Mouse (Mus musculus) inflammation-experienced regulatory T-cells, adult 6 months (primary cell): ENCODE data around the gene Zmat1. TPM values are rescaled to one million over a fixed set of nuclear protein-coding genes. Genes with fewer than 3 reads are reported as not detected.
"Not testable (repeated sequence)": the region's sequence is repeated elsewhere in the genome, so short reads cannot be mapped to it uniquely, and the experiment has no call there.

Source experiments
- ATAC-seq: one replicate; pipeline ENCODE4 v1.8.0; 2017
- polyA plus RNA-seq, 3 experiments: library from polyadenylated mRNA; unstranded; fragments of 100-300 nt; shearing (Covaris generic); gene quantifications; one replicate each; pipeline ENCODE4 v1.2.1; 2017

Gene Zmat1
- polyA plus RNA-seq: 10 to 100 TPM in 2 of 3 experiments, 1 to 10 TPM in 1; 5.3 to 10.9 (median 10.2) TPM

- ATAC-seq: peak; percentile 98
These were observed at the start of gene Zmat1 for GRCm38 (mm10) chrX:135008720-135009470. Gene Zmat1, minus strand, starts transcription at chrX:135009209.

- ATAC-seq: not testable (repeated sequence)
These were observed 44.9 kb upstream of the Zmat1 start for GRCm38 (mm10) chrX:135053939-135054338.

DNA sequence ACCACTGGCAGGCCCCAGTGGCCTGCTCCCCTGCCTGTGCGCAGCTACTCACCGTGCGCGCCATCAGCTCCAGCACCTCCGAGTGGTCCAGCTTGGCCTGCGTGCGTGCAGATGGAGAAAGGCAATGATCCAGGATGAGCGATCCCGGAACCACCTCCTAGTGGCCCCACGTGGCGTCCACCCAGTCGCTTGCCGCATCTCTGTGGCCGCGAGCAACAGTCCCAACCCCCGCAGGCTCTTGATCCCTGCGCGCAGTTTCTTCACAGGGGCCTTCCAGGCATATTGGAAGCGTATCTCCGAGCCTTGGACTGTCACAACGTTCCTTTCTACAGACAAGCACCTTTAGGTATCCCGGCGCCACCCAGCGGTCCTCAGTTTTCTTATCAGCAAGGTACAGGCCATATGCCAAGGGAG is 27.0 kb upstream of the Zmat1 start:
- ATAC-seq: no peak

- ATAC-seq: no peak
These were observed 16.1 kb upstream of the Zmat1 start for GRCm38 (mm10) chrX:135025135-135025534.

DNA sequence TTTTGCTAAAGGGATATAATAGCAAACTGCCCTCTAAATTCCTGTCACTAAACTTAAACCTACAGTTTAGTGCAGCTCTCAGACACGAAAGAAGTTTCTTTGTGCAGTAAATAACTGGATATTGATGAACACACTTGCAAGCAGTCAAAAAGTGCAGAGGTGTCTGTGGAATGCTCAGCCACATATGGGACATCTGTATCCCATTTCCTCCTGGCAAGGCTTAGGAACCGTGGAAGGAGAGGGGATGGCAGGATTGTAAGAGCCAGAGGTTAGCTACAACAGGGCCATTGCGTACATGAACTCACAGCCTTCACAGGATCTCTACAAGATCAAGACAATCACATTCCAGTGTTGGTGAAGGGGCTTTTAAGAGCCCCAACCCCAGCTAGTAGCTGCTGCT is 2.4 kb upstream of the Zmat1 start:
- ATAC-seq: no peak

DNA sequence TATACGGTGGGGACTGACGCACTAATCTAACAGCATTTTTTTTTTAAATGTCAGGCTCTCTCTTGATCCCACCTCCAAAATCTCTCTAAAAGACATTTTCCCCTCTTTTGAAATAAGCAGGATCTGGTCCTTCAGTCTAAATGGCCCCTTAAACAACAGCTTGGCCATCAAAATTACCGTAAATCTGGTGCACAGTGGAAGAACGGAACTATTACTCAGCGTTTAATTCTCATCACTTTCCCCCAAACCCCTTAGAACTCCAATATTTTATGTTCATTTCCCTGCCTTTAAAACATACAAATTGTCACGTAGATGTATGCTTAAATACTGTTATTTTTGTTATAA is 434 bp upstream of the Zmat1 start:
- no peak for ATAC-seq

- no peak for ATAC-seq
These were observed 988 bp downstream of the Zmat1 start for GRCm38 (mm10) chrX:135008021-135008420.

- no peak for ATAC-seq
These were observed 44.5 kb downstream of the Zmat1 start, which contains the start of gene Nxf2 for GRCm38 (mm10) chrX:134964546-134964945. Gene Nxf2, minus strand, starts transcription at chrX:134964754.

DNA sequence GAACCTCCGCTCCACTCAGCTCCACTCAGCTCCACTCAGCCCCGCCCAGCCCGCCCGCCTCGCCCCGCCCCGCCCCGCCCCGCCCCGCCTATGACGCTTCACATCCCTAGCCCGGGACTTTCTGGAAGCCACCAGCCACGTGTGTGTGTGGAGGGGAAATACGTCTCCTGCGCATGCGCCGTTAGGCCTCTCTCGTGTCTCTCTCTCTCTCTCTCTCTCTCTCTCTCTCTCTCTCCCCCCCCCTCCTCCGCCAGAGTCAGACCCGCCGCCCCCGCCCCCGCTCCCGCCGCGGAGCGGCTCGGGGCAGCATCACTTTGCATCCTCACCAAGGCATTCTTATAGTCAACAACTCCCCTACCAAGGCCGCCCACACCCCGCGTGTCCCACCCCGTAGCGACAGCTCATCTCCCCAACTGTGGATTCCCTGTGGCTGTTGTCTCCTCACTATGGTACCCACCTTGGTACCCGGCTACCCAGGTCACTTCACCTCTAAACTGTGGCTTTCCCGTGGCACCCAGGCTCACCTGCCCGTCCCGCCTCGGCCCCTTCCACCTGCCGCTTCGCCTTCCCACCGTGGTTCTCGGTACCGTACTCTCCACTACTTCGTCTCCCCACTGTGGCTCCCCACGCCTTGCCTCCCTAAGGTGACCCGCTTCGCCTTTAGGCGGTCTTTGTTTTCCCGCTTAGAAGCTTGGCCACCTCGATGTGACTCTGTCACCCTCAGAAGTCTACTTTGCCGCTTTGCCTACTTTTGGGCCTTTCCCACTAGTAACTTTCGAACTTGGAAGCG is 45.5 kb downstream of the Zmat1 start:
- peak; percentile 89 for ATAC-seq

DNA sequence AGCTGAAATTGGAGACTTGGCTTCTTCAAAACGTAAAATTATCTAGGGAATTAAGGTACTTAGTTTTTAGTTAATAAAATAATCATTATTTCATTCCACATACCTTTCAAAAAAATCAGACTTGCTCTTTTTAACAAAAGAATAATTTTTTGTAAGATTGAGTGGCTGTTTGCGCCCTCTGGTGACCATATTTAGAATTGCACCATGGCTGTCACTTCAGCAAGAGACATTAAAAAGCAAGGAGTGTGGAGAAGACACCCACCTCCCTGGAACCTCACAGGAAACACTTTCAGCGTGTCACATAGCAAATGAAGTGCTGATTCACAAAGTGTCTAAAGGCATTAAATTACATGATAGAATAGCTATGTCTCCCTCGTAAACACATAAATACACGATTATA is 78.6 kb downstream of the Zmat1 start:
- ATAC-seq: peak; percentile 63

- ATAC-seq: no peak
These were observed 79.1 kb downstream of the Zmat1 start for GRCm38 (mm10) chrX:134929927-134930326.

- ATAC-seq: peak; percentile 67
These were observed 84.0 kb downstream of the Zmat1 start for GRCm38 (mm10) chrX:134925058-134925457.

GRCm38 (mm10) chrX:134923675-134924424 is 85.2 kb downstream of the Zmat1 start:
- ATAC-seq: no peak

Other genes with a start within 250 kb of the Zmat1 start
- gene Armcx2, start 200.0 kb downstream of the Zmat1 start, polyA plus RNA-seq: 10 to 100 TPM in 1 of 3 experiments, 1 to 10 TPM in 2; 2.5 to 11.0 (median 9.6) TPM
- gene Nxf2, start 44.5 kb downstream of the Zmat1 start, polyA plus RNA-seq: under 1 TPM; 0.24 to 0.55 (median 0.49) TPM
- gene Gm15023, start 168.4 kb upstream of the Zmat1 start, polyA plus RNA-seq: under 1 TPM in 1 of 3 experiments, not detected in 2; 0.18 TPM
- gene Tceal6, start 201.5 kb upstream of the Zmat1 start, polyA plus RNA-seq: not detected